Mouse (Mus musculus) liver, embryonic 14.5 days (tissue): ENCODE measurements at regions not wholly inside any gene's neighbourhood (a gene's known extent, or its start where the extent isn't known, plus 50 kb on each side); places are given as distances from the start of the nearest gene placed in this dataset.

Experiments
- CTCF ChIP-seq: IDR thresholded peaks from 2 replicates; pipeline ENCODE4 v1.5.1; 2016; ENCODE audit warnings: antibody characterized with exemption, low read depth, control low read depth
- EP300 ChIP-seq: IDR thresholded peaks from 2 replicates; pipeline ENCODE4 v1.6.1; 2016; ENCODE audit warnings: antibody characterized with exemption, low read depth

- no peak for TF ChIP-seq EP300
- no peak for TF ChIP-seq CTCF
Measured at GRCm38 (mm10) chr4:7558721-7559120, 680.1 kb downstream of the Car8 start.
